Mouse (Mus musculus) heart, postnatal 0 days (tissue): Measurements from ENCODE around the gene Lmo7. TPM values are rescaled to one million over a fixed set of nuclear protein-coding genes. Genes with fewer than 3 reads are reported as not detected.

Source experiments
- ATAC-seq: fragments of 200-750 bp; cut with Nextera tagmentation; 2 replicates; pipeline ENCODE4 v1.8.0; 2017; ENCODE audit warnings: low read depth, moderate number of reproducible peaks, moderate library complexity; ENCODE audit not compliant: insufficient read depth
- DNase-seq: peaks from one replicate; pipeline ENCODE4 v3.0.0-alpha.2; 2016; ENCODE audit warnings: low spot score
- H3K27ac ChIP-seq: fragments of 300-500 bp; sonication (generic); 2 replicates; pipeline ENCODE4 v1.5.1; 2014; ENCODE audit warnings: low read depth, mild to moderate bottlenecking
- H3K27me3 ChIP-seq: fragments of 300-500 bp; sonication (generic); 2 replicates; pipeline ENCODE4 v1.6.1; 2014; ENCODE audit warnings: low read length, mixed read lengths; ENCODE audit not compliant: control insufficient read depth, insufficient read depth
- H3K36me3 ChIP-seq: fragments of 300-500 bp; sonication (generic); replicated peaks from 2 replicates; pipeline ENCODE4 v1.6.1; 2014; ENCODE audit warnings: low read length, mixed read lengths; ENCODE audit not compliant: control insufficient read depth, insufficient read depth
- H3K4me1 ChIP-seq: fragments of 300-500 bp; sonication (generic); 2 replicates; pipeline ENCODE4 v1.6.1; 2014; ENCODE audit warnings: antibody characterized with exemption; ENCODE audit not compliant: control insufficient read depth, insufficient read depth
- H3K4me2 ChIP-seq: fragments of 300-500 bp; sonication (generic); 2 replicates; pipeline ENCODE4 v1.6.1; 2014; ENCODE audit warnings: low read depth, mild to moderate bottlenecking, low read length, moderate library complexity
- H3K4me3 ChIP-seq: fragments of 300-500 bp; sonication (generic); 2 replicates; pipeline ENCODE4 v1.5.1; 2014; ENCODE audit warnings: low read depth, low read length
- H3K9ac ChIP-seq: fragments of 300-500 bp; sonication (generic); replicated peaks from 2 replicates; pipeline ENCODE4 v1.6.1; 2014; ENCODE audit warnings: low read depth, low read length, mixed read lengths
- H3K9me3 ChIP-seq: fragments of 300-500 bp; sonication (generic); replicated peaks from 2 replicates; pipeline ENCODE4 v1.6.1; 2016; ENCODE audit warnings: low read length; ENCODE audit not compliant: control insufficient read depth
- CTCF ChIP-seq: IDR thresholded peaks from 2 replicates; pipeline ENCODE4 v1.5.1; 2016; ENCODE audit warnings: antibody characterized with exemption, control low read depth, low read depth
- EP300 ChIP-seq: IDR thresholded peaks from 2 replicates; pipeline ENCODE4 v1.6.1; 2016; ENCODE audit warnings: antibody characterized with exemption, low read depth
- WGBS: fragments of 180-500 bp; shearing (Covaris S2); extraction: QIAGEN DNeasy Blood & Tissue Kit; methylation state at CpG from one replicate; pipeline ENCODE4 v1.1.7; 2014; 5-methylcytosine and 5-hydroxymethylcytosine counted together
- polyA plus RNA-seq: library from polyadenylated mRNA; unstranded; fragments of >200 nt; fragmentation: Nextera tagmentation; extraction: Ambion mirVana; gene quantifications from 2 replicates; pipeline ENCODE4 v1.2.1, GENCODE M21; 2015
- total RNA-seq: library from RNA; depleted of rRNA; stranded (reverse); fragments of >200 nt; gene quantifications from 2 replicates; pipeline ENCODE4 v1.2.3, GENCODE M21; 2014; ENCODE audit warnings: low replicate concordance

The Lmo7 gene
- total and polyA plus RNA-seq, 2 experiments from 2014 or later = 169 to 308 TPM

- DNase-seq (no peak), ATAC-seq (no peak)
- H3K9ac ChIP-seq = no peak overlapping the region
- H3K4me1 ChIP-seq = no peaks in the 10 kb centered on the region
- no peak overlapping the region for H3K27ac ChIP-seq
- TF ChIP-seq EP300 (no peak), CTCF (no peak)
- 71% methylated on average over 2 of the region's 2 CpGs for WGBS
- H3K9me3 ChIP-seq = no peaks in the 10 kb centered on the region
- no peaks in the 10 kb centered on the region for H3K27me3 ChIP-seq
- no peak overlapping the region for H3K4me2 ChIP-seq
- H3K36me3 ChIP-seq = no peaks in the 10 kb centered on the region
- H3K4me3 ChIP-seq = no peak overlapping the region
Measured at GRCm38 (mm10) chr14:101714414-101714813, 15.3 kb upstream of the Lmo7 start.

DNA sequence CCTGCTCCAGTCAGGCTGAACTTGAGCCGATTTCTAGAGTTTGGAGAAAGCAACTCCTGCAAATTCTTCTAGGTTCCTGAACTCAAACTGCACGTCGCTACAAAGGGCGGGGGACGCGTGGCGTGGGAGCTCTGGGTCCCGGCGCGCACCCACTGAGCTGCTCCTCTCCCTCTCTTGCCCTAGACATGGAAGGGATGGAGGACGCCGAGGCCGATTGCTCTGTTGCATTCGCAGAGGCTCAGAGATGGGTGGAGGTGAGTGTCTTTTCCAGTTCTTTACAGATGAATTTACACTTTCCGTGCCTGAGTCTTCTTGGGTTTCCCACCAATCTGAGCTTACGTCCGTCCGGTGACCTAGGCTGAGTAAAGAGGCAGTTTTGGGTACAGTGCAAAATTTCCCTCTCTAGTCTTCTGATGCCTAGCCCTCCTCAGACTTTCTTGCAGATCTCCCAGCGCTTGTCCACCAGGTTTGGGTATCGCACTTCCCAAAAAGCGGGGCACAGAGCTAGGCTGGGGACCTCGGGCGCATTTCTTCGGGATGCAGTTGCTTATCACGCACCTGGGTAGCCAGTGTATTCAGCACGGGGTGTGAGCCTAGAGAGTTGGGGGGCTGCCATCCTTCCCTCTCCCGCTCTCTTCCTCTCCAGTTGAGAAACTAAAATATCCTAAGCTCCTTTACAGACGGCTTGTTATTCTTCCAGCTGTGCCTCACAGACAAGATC is 375 bp downstream of the Lmo7 start:
- Histone ChIP-seq H3K4me2 (peak overlapping the region; percentile 94), H3K9me3 (no peaks in the 10 kb centered on the region), H3K36me3 (no peaks in the 10 kb centered on the region), H3K27me3 (no peaks in the 10 kb centered on the region), H3K4me1 (peaks cover 3% of the 10 kb centered on the region; the same call in 1 of the 2 replicates), H3K27ac (0 out of 2 replicates have a peak overlapping the region, but pooled peaks have one; percentile 73), H3K9ac (peak overlapping the region; percentile 67), H3K4me3 (peak overlapping the region; percentile 69)
- WGBS = 2% methylated on average over 28 of the region's 28 CpGs
- ATAC-seq = peak; percentile 43
- no peak for TF ChIP-seq CTCF
- TF ChIP-seq EP300 = no peak
- no peak for DNase-seq

DNA sequence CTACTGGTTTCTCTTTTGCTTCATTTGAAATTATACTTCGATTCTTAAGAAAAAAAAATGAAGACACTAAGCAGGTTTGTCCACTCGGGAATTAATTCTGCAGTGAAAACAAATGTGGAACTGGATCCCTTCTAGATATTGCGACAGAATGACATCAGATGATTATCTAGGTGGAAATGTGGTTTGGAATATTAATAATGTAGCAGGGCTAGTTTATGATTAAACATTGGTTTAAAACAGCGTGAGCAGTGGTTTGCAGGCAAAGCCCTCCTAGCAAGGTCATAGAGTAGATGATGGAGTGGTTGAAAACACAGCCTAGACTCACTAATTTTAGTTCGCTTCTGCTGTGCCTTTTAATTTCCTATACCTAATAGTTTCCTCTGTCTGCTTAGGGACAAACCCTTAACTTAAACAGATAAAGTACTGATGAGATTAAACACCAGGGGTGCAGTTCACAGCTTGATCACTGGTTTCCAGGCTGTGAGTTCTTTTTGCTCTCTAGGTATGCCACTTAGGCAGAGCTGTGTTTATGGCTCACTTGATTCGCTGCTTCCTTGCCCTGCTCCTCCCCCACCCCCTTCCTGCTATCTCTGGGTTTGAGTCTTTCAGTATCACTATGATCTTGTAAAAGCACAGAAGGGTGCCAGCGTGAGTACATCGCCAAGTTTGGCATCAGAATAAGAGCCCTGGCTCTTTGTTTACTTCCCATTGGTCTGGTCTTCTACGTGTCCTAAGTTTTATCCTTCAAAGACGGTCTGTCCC is 4.0 kb downstream of the Lmo7 start:
- ATAC-seq = no peak
- Histone ChIP-seq H3K9ac (no peak overlapping the region), H3K4me1 (peaks cover 3% of the 10 kb centered on the region; the same call in 1 of the 2 replicates), H3K4me2 (no peak overlapping the region), H3K27ac (no peak overlapping the region), H3K9me3 (0 out of 2 replicates have a peak, but pooled peaks cover 3% of the 10 kb centered on the region), H3K4me3 (no peak overlapping the region), H3K27me3 (no peaks in the 10 kb centered on the region), H3K36me3 (no peaks in the 10 kb centered on the region)
- DNase-seq = no peak
- 29% methylated on average over 10 of the region's 10 CpGs for WGBS
- no peak for TF ChIP-seq EP300
- TF ChIP-seq CTCF = no peak

DNA sequence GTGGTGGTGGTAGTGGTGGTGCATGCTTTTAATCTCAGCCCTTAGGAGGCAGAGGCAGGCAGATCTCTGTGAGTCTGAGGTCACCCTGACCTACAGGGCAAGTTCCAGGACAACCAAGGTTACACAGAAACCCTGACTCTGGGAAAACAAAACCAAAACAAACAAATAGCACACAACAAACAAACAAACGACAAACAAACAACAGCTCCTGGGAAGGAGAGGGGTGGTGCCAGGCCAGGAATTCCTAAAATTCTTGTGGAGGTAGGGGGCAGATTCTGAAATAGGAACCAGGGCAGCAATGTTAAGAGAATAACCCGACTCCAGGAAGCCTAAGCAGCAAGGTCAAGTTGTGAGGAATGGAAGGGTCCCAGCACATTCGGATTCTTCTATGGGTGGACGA is 7.7 kb downstream of the Lmo7 start:
- WGBS = 84% methylated on average over 4 of the region's 4 CpGs
- no peak overlapping the region for H3K4me3 ChIP-seq
- DNase-seq = no peak
- no peaks in the 10 kb centered on the region; the same call in 1 of the 2 replicates for H3K4me1 ChIP-seq
- no peak for ATAC-seq
- H3K27me3 ChIP-seq = no peaks in the 10 kb centered on the region
- no peak for TF ChIP-seq EP300
- no peak for TF ChIP-seq CTCF
- no peak overlapping the region for H3K27ac ChIP-seq
- H3K36me3 ChIP-seq = no peaks in the 10 kb centered on the region
- no peak overlapping the region for H3K4me2 ChIP-seq
- 0 out of 2 replicates have a peak, but pooled peaks cover 3% of the 10 kb centered on the region for H3K9me3 ChIP-seq
- no peak overlapping the region for H3K9ac ChIP-seq

DNA sequence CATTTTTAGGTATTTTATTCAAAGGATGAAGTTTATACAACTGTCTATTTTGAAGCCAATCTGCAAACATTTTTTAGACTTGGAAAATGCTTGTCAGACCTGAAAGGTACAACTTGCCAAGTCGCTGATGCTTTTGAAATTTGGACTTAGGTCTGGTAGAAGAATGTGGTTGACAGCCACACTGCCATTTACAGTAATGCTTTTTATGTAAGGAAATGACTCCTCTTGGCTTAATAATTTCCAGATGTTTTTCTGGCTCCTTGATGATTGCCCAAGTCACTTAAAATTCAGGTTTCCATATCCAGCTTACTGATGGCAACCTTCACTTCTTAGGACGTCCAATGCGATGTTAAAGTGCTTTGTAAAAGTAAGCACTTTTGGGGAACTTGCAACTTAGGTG is 16.9 kb downstream of the Lmo7 start:
- ATAC-seq = no peak
- no peaks in the 10 kb centered on the region for H3K27me3 ChIP-seq
- H3K4me1 ChIP-seq = no peaks in the 10 kb centered on the region
- no peaks in the 10 kb centered on the region for H3K36me3 ChIP-seq
- WGBS = 79% methylated on average over 3 of the region's 3 CpGs
- H3K4me2 ChIP-seq = no peak overlapping the region
- H3K27ac ChIP-seq = no peak overlapping the region
- no peak for DNase-seq
- no peak overlapping the region for H3K4me3 ChIP-seq
- TF ChIP-seq EP300 (no peak), CTCF (no peak)
- H3K9me3 ChIP-seq = no peaks in the 10 kb centered on the region
- H3K9ac ChIP-seq = no peak overlapping the region
